Mouse (Mus musculus): ENCODE measurements around the gene Olfr366. TPM values are rescaled to one million over a fixed set of nuclear protein-coding genes. Genes with fewer than 3 reads are reported as not detected.
"Not testable (repeated sequence)": the region's sequence is repeated elsewhere in the genome, so short reads cannot be mapped to it uniquely, and the experiment has no call there.

The Olfr366 gene
- not detected in 2 replicates for polyA plus RNA-seq (2016; fragmentation: Nextera tagmentation; extraction: Ambion mirVana)

GRCm38 (mm10) chr2:37211274-37211673 is at the start of gene Olfr366:
Gene Olfr366 (plus strand): TSS chr2:37211574.
- no peaks in the 10 kb centered on the region for H3K27me3 ChIP-seq
- H3K36me3 ChIP-seq = no peaks in the 10 kb centered on the region
- no peak for ATAC-seq (ENCODE audit: insufficient number of reproducible peaks, insufficient read depth, low FRiP score, low TSS enrichment, low read depth)
- H3K4me1 ChIP-seq (replicated peaks) = no peaks in the 10 kb centered on the region
- no peak within 1 kb of the TSS for H3K27ac ChIP-seq
- no peak within 1 kb of the TSS for H3K4me2 ChIP-seq
- H3K4me3 ChIP-seq (replicated peaks) = no peak within 1 kb of the TSS
- peaks cover 13% of the 10 kb centered on the region; the same call in 1 of the 2 replicates for H3K9me3 ChIP-seq
- H3K9ac ChIP-seq (replicated peaks) = no peak within 1 kb of the TSS

GRCm38 (mm10) chr2:37187898-37188297 is 23.5 kb upstream of the Olfr366 start, which contains the start of gene Olfr365:
Gene Olfr365 (plus strand): TSS chr2:37188198.
- Histone ChIP-seq H3K9ac (replicated peaks) (no peak within 1 kb of the TSS), H3K27me3 (no peaks in the 10 kb centered on the region), H3K36me3 (no peaks in the 10 kb centered on the region), H3K4me1 (replicated peaks) (no peaks in the 10 kb centered on the region), H3K27ac (no peak within 1 kb of the TSS), H3K9me3 (peaks cover 5% of the 10 kb centered on the region; the same call in 1 of the 2 replicates), H3K4me3 (replicated peaks) (no peak within 1 kb of the TSS), H3K4me2 (no peak within 1 kb of the TSS)
- no peak for ATAC-seq (ENCODE audit: insufficient number of reproducible peaks, insufficient read depth, low FRiP score, low TSS enrichment, low read depth)
- WGBS = 80% methylated on average over 3 of the region's 3 CpGs

GRCm38 (mm10) chr2:37261781-37262180 is 50.4 kb downstream of the Olfr366 start:
- H3K4me1 ChIP-seq (replicated peaks); H3K27me3 ChIP-seq; H3K9ac ChIP-seq (replicated peaks); ATAC-seq (ENCODE audit: insufficient number of reproducible peaks, insufficient read depth, low FRiP score, low TSS enrichment, low read depth); H3K27ac ChIP-seq; H3K36me3 ChIP-seq; H3K4me3 ChIP-seq (replicated peaks); H3K4me2 ChIP-seq: not testable (repeated sequence)
- peaks cover 13% of the 10 kb centered on the region for H3K9me3 ChIP-seq
- 81% methylated on average over 7 of the region's 7 CpGs for WGBS

Other genes with a start within 250 kb of the Olfr366 start
- gene Olfr357, start 217.7 kb upstream of the Olfr366 start, polyA plus RNA-seq (2016; fragmentation: Nextera tagmentation; extraction: Ambion mirVana) = not detected in 2 replicates
- not detected in 2 replicates for gene Olfr358, start 202.2 kb upstream of the Olfr366 start, polyA plus RNA-seq (2016; fragmentation: Nextera tagmentation; extraction: Ambion mirVana)
- not detected in 2 replicates for gene Olfr360, start 145.8 kb upstream of the Olfr366 start, polyA plus RNA-seq (2016; fragmentation: Nextera tagmentation; extraction: Ambion mirVana)
- not detected in 2 replicates for gene Olfr361, start 122.3 kb upstream of the Olfr366 start, polyA plus RNA-seq (2016; fragmentation: Nextera tagmentation; extraction: Ambion mirVana)
- gene Olfr362, start 93.7 kb upstream of the Olfr366 start, polyA plus RNA-seq (2016; fragmentation: Nextera tagmentation; extraction: Ambion mirVana) = not detected in 2 replicates
- not detected in 2 replicates for gene Olfr364-ps1, start 72.3 kb upstream of the Olfr366 start, polyA plus RNA-seq (2016; fragmentation: Nextera tagmentation; extraction: Ambion mirVana)
- gene Olfr365, start 23.4 kb upstream of the Olfr366 start, polyA plus RNA-seq (2016; fragmentation: Nextera tagmentation; extraction: Ambion mirVana) = not detected in 2 replicates
- gene Olfr368, start 114.9 kb downstream of the Olfr366 start, polyA plus RNA-seq (2016; fragmentation: Nextera tagmentation; extraction: Ambion mirVana) = not detected in 2 replicates
- gene Pdcl, start 147.8 kb downstream of the Olfr366 start, polyA plus RNA-seq (2016; fragmentation: Nextera tagmentation; extraction: Ambion mirVana) = 48.1 and 50.5 TPM in 2 replicates
- 22.2 and 25.6 TPM in 2 replicates for gene Rc3h2, start 211.3 kb downstream of the Olfr366 start, polyA plus RNA-seq (2016; fragmentation: Nextera tagmentation; extraction: Ambion mirVana)
- 11.4 and 12.1 TPM in 2 replicates for gene Zbtb26, start 231.6 kb downstream of the Olfr366 start, polyA plus RNA-seq (2016; fragmentation: Nextera tagmentation; extraction: Ambion mirVana)
- 7.9 and 8.7 TPM in 2 replicates for gene Zbtb6, start 231.6 kb downstream of the Olfr366 start, polyA plus RNA-seq (2016; fragmentation: Nextera tagmentation; extraction: Ambion mirVana)
- gene Rabgap1, start 231.7 kb downstream of the Olfr366 start, polyA plus RNA-seq (2016; fragmentation: Nextera tagmentation; extraction: Ambion mirVana) = 55.6 and 59.8 TPM in 2 replicates